Mouse (Mus musculus): ENCODE data around the gene Arsg. TPM values are rescaled to one million over a fixed set of nuclear protein-coding genes. Genes with fewer than 3 reads are reported as not detected.

The Arsg gene
- polyA plus RNA-seq, 1 experiment, result 5.2 TPM

GRCm38 (mm10) chr11:109520958-109521357 lies 47.8 kb downstream of the Arsg start:
- TF ChIP-seq POLR2A (IDR thresholded peaks at IDR 0.05; ENCODE audit: borderline replicate concordance, extremely low read depth, insufficient read depth, insufficient read length, poor library complexity, severe bottlenecking) (no peak), CTCF (IDR thresholded peaks at IDR 0.05; ENCODE audit: borderline replicate concordance, extremely low read depth, insufficient read depth, insufficient read length) (no peak)

GRCm38 (mm10) chr11:109524869-109525268 lies 51.7 kb downstream of the Arsg start:
- TF ChIP-seq CTCF (IDR thresholded peaks at IDR 0.05; ENCODE audit: borderline replicate concordance, extremely low read depth, insufficient read depth, insufficient read length) (no peak), POLR2A (IDR thresholded peaks at IDR 0.05; ENCODE audit: borderline replicate concordance, extremely low read depth, insufficient read depth, insufficient read length, poor library complexity, severe bottlenecking) (no peak)
- no peak for DNase-seq (ENCODE audit: low read depth)

More at GRCm38 (mm10) chr11:109520958-109521357, 47.8 kb downstream of the Arsg start:
- DNase-seq (ENCODE audit: low read depth), result peak; percentile 36

- TF ChIP-seq POLR2A (IDR thresholded peaks at IDR 0.05; ENCODE audit: borderline replicate concordance, extremely low read depth, insufficient read depth, insufficient read length, poor library complexity, severe bottlenecking) (no peak), CTCF (IDR thresholded peaks at IDR 0.05; ENCODE audit: borderline replicate concordance, extremely low read depth, insufficient read depth, insufficient read length) (no peak)
- no peak for DNase-seq (ENCODE audit: low read depth)
Observed at GRCm38 (mm10) chr11:109525571-109525970, 52.4 kb downstream of the Arsg start.

- no peak for TF ChIP-seq POLR2A (IDR thresholded peaks at IDR 0.05; ENCODE audit: borderline replicate concordance, extremely low read depth, insufficient read depth, insufficient read length, poor library complexity, severe bottlenecking)
- no peak for TF ChIP-seq CTCF (IDR thresholded peaks at IDR 0.05; ENCODE audit: borderline replicate concordance, extremely low read depth, insufficient read depth, insufficient read length)
- peak; percentile 13 for DNase-seq (ENCODE audit: low read depth)
Observed at GRCm38 (mm10) chr11:109530030-109530429, 56.9 kb downstream of the Arsg start.

GRCm38 (mm10) chr11:109535966-109536365 lies 62.8 kb downstream of the Arsg start:
- no peak for TF ChIP-seq CTCF (IDR thresholded peaks at IDR 0.05; ENCODE audit: borderline replicate concordance, extremely low read depth, insufficient read depth, insufficient read length)
- no peak for TF ChIP-seq POLR2A (IDR thresholded peaks at IDR 0.05; ENCODE audit: borderline replicate concordance, extremely low read depth, insufficient read depth, insufficient read length, poor library complexity, severe bottlenecking)
- DNase-seq (ENCODE audit: low read depth), result no peak

GRCm38 (mm10) chr11:109536939-109537338 lies 63.8 kb downstream of the Arsg start:
- TF ChIP-seq CTCF (IDR thresholded peaks at IDR 0.05; ENCODE audit: borderline replicate concordance, extremely low read depth, insufficient read depth, insufficient read length) (no peak), POLR2A (IDR thresholded peaks at IDR 0.05; ENCODE audit: borderline replicate concordance, extremely low read depth, insufficient read depth, insufficient read length, poor library complexity, severe bottlenecking) (no peak)
- no peak for DNase-seq (ENCODE audit: low read depth)

- TF ChIP-seq POLR2A (IDR thresholded peaks at IDR 0.05; ENCODE audit: borderline replicate concordance, extremely low read depth, insufficient read depth, insufficient read length, poor library complexity, severe bottlenecking) (no peak), CTCF (IDR thresholded peaks at IDR 0.05; ENCODE audit: borderline replicate concordance, extremely low read depth, insufficient read depth, insufficient read length) (no peak)
- DNase-seq (ENCODE audit: low read depth), result peak; percentile 62
Observed at GRCm38 (mm10) chr11:109539290-109539689, 66.1 kb downstream of the Arsg start.

- TF ChIP-seq POLR2A (IDR thresholded peaks at IDR 0.05; ENCODE audit: borderline replicate concordance, extremely low read depth, insufficient read depth, insufficient read length, poor library complexity, severe bottlenecking) (no peak), CTCF (IDR thresholded peaks at IDR 0.05; ENCODE audit: borderline replicate concordance, extremely low read depth, insufficient read depth, insufficient read length) (no peak)
- no peak for DNase-seq (ENCODE audit: low read depth)
Observed at GRCm38 (mm10) chr11:109543466-109543865, 70.3 kb downstream of the Arsg start.

GRCm38 (mm10) chr11:109544432-109544831 lies 71.3 kb downstream of the Arsg start:
- DNase-seq (ENCODE audit: low read depth), result peak; percentile 37
- TF ChIP-seq CTCF (IDR thresholded peaks at IDR 0.05; ENCODE audit: borderline replicate concordance, extremely low read depth, insufficient read depth, insufficient read length) (no peak), POLR2A (IDR thresholded peaks at IDR 0.05; ENCODE audit: borderline replicate concordance, extremely low read depth, insufficient read depth, insufficient read length, poor library complexity, severe bottlenecking) (no peak)

- TF ChIP-seq POLR2A (IDR thresholded peaks at IDR 0.05; ENCODE audit: borderline replicate concordance, extremely low read depth, insufficient read depth, insufficient read length, poor library complexity, severe bottlenecking), result no peak
- TF ChIP-seq CTCF (IDR thresholded peaks at IDR 0.05; ENCODE audit: borderline replicate concordance, extremely low read depth, insufficient read depth, insufficient read length), result no peak
- no peak for DNase-seq (ENCODE audit: low read depth)
Observed at GRCm38 (mm10) chr11:109545265-109545664, 72.1 kb downstream of the Arsg start.

- no peak for DNase-seq (ENCODE audit: low read depth)
- no peak for TF ChIP-seq CTCF (IDR thresholded peaks at IDR 0.05; ENCODE audit: borderline replicate concordance, extremely low read depth, insufficient read depth, insufficient read length)
- no peak for TF ChIP-seq POLR2A (IDR thresholded peaks at IDR 0.05; ENCODE audit: borderline replicate concordance, extremely low read depth, insufficient read depth, insufficient read length, poor library complexity, severe bottlenecking)
Observed at GRCm38 (mm10) chr11:109545700-109546143, 72.5 kb downstream of the Arsg start.

GRCm38 (mm10) chr11:109546305-109547001 lies 73.3 kb downstream of the Arsg start:
- TF ChIP-seq CTCF (IDR thresholded peaks at IDR 0.05; ENCODE audit: borderline replicate concordance, extremely low read depth, insufficient read depth, insufficient read length) (no peak), POLR2A (IDR thresholded peaks at IDR 0.05; ENCODE audit: borderline replicate concordance, extremely low read depth, insufficient read depth, insufficient read length, poor library complexity, severe bottlenecking) (no peak)
- DNase-seq (ENCODE audit: low read depth), result no peak
